Mouse (Mus musculus) cerebellum, adult 2 months (tissue): ENCODE measurements around the gene Cdc42ep1. TPM values are rescaled to one million over a fixed set of nuclear protein-coding genes. Genes with fewer than 3 reads are reported as not detected.

Experiments
- DNase-seq, 2 experiments: peaks; one replicate each; pipeline ENCODE4 v3.0.0; 2021
- H3K27ac ChIP-seq: fragments of 200-500 bp; 2 replicates; pipeline ENCODE4 v1.5.1; 2012; ENCODE audit warnings: low read length, control low read depth, inconsistent platforms; ENCODE audit not compliant: insufficient read depth
- H3K27me3 ChIP-seq: fragments of 200-500 bp; 2 replicates; pipeline ENCODE4 v1.6.1; 2012; ENCODE audit warnings: inconsistent platforms, mild to moderate bottlenecking, low read length, moderate library complexity; ENCODE audit not compliant: control insufficient read depth, insufficient read depth
- H3K4me1 ChIP-seq: fragments of 200-500 bp; 2 replicates; pipeline ENCODE4 v1.6.1; 2011; ENCODE audit warnings: low read length; ENCODE audit not compliant: control insufficient read depth, insufficient read depth
- H3K4me3 ChIP-seq: fragments of 200-500 bp; replicated peaks from 2 replicates; pipeline ENCODE3; 2011; ENCODE audit warnings: mild to moderate bottlenecking, low read depth, low read length, control low read depth; ENCODE audit not compliant: insufficient read depth
- CTCF ChIP-seq: fragments of 200-500 bp; IDR thresholded peaks from 2 replicates; pipeline ENCODE4 v1.5.1; 2011; ENCODE audit warnings: low read depth, mild to moderate bottlenecking, control low read depth, low read length, moderate library complexity, borderline replicate concordance; ENCODE audit not compliant: insufficient read depth
- POLR2A ChIP-seq: fragments of 200-500 bp; IDR thresholded peaks from 2 replicates; pipeline ENCODE4 v1.6.1; 2011; ENCODE audit warnings: low read length, control low read depth, borderline replicate concordance; ENCODE audit not compliant: insufficient read depth
- WGBS: fragments of 180-500 bp; shearing (Covaris S2); methylation state at CpG from one replicate; pipeline ENCODE4 v1.1.7; 2018; 5-methylcytosine and 5-hydroxymethylcytosine counted together
- polyA plus RNA-seq: library from polyadenylated mRNA; depleted of rRNA; stranded (reverse); fragments of >200 nt; gene quantifications from 2 replicates; pipeline ENCODE4 v1.2.3, GENCODE M21; 2012

Gene Cdc42ep1
- polyA plus RNA-seq, 1 experiment: 77.3 TPM

DNA sequence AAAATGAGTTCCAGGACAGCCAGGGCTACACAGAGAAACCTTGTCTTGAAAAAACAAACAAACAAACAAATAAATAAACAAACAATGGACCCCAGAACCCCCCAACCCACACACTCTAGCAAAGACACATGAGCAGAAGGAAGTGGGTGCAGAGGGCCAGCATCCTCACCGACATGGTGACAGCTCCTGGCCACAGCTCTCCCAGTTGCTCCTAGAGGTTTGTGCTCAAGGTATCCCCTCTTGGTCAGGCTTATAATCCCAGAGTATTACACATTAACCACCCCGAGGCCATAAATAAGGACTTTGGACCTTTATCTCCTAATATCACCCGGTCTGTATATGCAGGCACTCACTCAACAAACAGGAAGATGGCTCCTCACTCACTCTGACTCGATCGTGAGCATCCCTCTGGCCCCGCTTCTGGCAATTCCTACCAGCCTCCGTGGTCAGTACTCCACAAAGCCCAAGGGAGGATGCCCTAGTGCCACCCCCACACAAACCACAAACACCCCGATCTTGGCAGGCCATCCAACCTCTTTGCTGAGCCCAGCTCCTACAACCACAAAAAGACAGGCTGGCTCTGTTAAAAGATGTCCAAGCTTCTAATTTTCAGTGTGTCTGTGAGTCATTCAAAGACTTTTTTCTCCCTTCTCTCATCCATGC lies 13.0 kb downstream of the Cdc42ep1 start, which contains the start of gene Lgals2:
Gene Lgals2 (minus strand): TSS at position 227 of the 663 bp plus-strand sequence.
- no peaks in the 10 kb centered on the region for H3K27me3 ChIP-seq
- DNase-seq: no peak

DNA sequence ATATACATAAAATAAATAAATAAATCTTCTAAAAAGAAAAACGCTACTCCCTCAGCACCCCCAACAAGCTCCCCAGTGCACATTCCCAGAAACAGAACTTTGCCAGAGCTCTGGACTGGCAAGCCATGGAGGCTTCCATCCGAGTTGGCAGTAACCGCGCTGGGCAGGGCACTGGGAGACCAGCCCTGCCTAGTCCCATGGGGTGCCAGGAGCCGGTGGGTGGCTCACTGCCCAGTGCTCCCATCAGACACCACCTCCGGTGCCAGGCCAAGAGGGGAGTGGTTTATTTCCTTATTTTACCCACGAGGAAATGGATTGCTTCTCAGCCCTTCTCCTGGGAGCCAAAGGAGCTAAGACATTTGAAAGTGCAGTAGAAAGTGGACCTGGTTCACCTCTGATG lies 14.6 kb downstream of the Cdc42ep1 start:
- H3K27ac ChIP-seq: no peak overlapping the region
- WGBS: 10% methylated on average over 7 of the region's 7 CpGs
- no peaks in the 10 kb centered on the region for H3K27me3 ChIP-seq
- H3K4me3 ChIP-seq: no peak overlapping the region
- TF ChIP-seq CTCF (no peak), POLR2A (no peak)
- peak; percentile 60 to 73 for DNase-seq
- peaks cover 19% of the 10 kb centered on the region for H3K4me1 ChIP-seq

More for the DNA sequence above, 13.0 kb downstream of the Cdc42ep1 start, which contains the start of gene Lgals2:
- H3K27ac ChIP-seq: no peak within 1 kb of the TSS
- WGBS: 68% methylated on average over 8 of the region's 8 CpGs
- peaks cover 19% of the 10 kb centered on the region for H3K4me1 ChIP-seq
- H3K4me3 ChIP-seq: no peak within 1 kb of the TSS
- TF ChIP-seq POLR2A (no peak), CTCF (no peak)

DNA sequence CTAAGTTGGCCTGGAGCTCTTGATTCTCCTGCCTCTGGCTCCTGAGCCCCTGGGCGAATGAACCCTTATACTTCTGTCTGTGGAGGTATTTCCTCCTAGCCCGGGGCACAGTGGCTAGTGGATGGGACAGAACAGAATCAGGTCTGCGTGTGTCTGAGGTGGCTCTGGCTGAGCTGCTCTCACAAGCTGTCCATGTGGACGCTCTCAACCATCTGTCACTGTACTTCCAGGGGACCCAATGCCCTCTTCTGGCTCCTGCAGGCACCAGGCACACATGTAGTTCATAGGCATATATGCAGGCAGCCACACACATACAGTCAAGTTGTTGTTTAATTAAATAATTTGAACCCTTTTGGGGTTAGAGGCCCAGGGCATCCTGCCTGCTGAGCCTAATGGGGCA lies 16.9 kb downstream of the Cdc42ep1 start:
- Histone ChIP-seq H3K27ac (peak overlapping the region; percentile 58; the same call in 1 of the 2 replicates), H3K4me3 (no peak overlapping the region), H3K4me1 (peaks cover 19% of the 10 kb centered on the region), H3K27me3 (no peaks in the 10 kb centered on the region)
- TF ChIP-seq POLR2A (no peak), CTCF (peak; percentile 26; the same call in 1 of the 2 replicates)
- DNase-seq: peak; percentile 70 to 86
- 25% methylated on average over 4 of the region's 4 CpGs for WGBS

DNA sequence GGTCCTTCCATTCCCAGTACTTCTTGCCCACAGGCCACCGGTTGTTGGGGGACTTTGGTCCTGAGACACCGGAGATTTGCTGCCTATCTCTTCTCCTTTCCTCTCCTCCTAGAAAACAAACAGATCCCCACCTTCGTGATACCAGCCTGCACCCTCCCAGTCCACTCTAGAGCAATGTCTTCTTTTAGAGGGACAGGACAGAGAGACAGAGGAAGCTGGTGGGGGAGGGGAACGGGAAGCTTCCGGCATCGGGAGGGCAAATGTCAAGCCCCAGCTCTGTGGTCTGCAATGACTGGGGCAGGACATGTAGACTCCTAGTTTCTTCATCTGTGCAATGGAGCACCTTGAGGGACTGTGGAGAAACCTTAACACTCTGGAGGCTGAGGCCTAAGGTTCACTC lies 17.3 kb downstream of the Cdc42ep1 start:
- WGBS: 84% methylated on average over 6 of the region's 6 CpGs
- peaks cover 19% of the 10 kb centered on the region for H3K4me1 ChIP-seq
- no peak overlapping the region for H3K4me3 ChIP-seq
- peak overlapping the region; percentile 58; the same call in 1 of the 2 replicates for H3K27ac ChIP-seq
- H3K27me3 ChIP-seq: no peaks in the 10 kb centered on the region
- TF ChIP-seq CTCF: no peak
- no peak for TF ChIP-seq POLR2A
- no peak for DNase-seq

DNA sequence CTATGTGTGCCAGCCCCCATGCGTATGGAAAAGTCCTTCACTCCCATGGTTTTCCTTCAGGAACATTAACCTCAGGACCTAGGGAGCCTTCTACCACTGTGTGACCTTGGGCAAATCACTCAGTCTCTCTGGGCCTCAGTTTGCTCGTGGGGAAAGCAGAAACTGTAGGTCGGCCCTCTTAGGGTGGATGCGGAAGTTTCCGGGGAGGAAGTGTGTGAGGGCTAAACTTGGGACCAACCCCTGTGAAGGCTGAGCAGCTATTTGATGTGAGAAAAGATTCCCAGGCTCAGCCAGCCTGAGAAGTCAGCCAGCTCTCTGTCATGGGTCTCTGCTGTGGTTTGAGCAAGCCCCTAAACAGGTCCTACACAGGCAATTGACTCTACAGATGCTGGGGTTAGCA lies 19.9 kb downstream of the Cdc42ep1 start:
- H3K27ac ChIP-seq: no peak overlapping the region
- TF ChIP-seq CTCF (no peak), POLR2A (no peak)
- no peak overlapping the region for H3K4me3 ChIP-seq
- peaks cover 15% of the 10 kb centered on the region for H3K4me1 ChIP-seq
- no peaks in the 10 kb centered on the region for H3K27me3 ChIP-seq
- DNase-seq: no peak
- WGBS: 92% methylated on average over 5 of the region's 5 CpGs

DNA sequence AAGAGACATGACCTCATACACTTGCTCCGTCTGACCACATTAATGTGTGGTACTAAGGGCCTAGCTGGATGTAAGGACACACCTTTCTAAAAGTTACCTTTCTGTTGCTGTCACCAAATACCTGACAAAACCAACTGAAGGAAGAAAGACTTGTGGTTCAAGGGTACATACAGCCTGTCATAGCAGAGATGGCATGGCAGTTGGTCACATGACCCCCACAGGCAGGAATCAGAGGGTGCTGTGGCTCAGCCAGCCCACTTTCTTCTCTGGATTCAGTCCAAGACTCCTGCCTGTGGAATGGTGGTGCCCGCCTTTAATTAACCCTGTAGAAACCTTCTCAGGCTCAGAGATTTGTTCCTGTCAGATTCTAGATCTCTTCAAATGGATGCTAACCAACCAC lies 20.7 kb downstream of the Cdc42ep1 start:
- WGBS: 66% methylated on average over 2 of the region's 2 CpGs
- TF ChIP-seq POLR2A: no peak
- TF ChIP-seq CTCF: no peak
- Histone ChIP-seq H3K4me1 (peaks cover 13% of the 10 kb centered on the region), H3K27me3 (no peaks in the 10 kb centered on the region), H3K27ac (no peak overlapping the region), H3K4me3 (no peak overlapping the region)
- no peak for DNase-seq

DNA sequence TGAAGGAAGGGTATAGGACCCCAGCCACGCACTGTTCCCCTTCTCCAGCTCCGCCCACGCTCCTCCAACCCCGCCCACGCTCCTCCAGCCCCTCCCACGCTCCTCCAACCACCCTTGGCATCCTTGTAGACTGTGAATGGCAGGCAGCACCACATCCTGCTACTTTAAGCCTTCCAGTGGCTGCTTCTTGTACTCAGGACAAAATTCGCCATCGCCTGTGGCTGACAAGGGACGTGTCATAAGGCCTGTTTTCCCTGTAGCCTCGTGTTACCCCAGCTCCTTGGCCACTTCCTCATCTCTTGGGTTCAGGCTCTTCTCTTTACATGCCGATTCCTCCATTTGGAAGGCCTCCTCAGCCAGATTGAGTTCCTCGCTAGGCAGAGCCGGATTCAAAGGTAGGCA lies 21.4 kb downstream of the Cdc42ep1 start:
- TF ChIP-seq POLR2A: no peak
- TF ChIP-seq CTCF: no peak
- DNase-seq: no peak
- Histone ChIP-seq H3K4me3 (no peak overlapping the region), H3K4me1 (peaks cover 11% of the 10 kb centered on the region), H3K27ac (no peak overlapping the region), H3K27me3 (no peaks in the 10 kb centered on the region)
- WGBS: 70% methylated on average over 13 of the region's 13 CpGs

DNA sequence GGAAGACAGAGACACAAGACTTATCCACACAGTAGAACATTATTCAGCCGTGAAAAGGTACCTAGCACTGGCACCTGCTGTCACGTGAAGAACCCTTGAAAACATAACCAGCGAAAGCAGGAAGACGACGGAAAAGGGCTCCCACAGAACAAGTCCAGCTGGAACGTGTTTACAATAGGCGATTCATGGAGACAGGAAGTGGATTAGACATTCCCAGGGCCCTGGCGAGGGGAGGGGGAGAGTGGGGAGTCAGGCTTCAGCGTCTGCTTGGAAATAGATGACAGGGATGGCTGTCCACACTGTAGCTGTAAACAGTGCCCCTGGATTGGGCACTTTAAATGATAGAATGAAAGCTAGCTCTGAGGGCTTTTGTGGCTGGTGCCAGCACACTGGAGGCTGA lies 26.0 kb downstream of the Cdc42ep1 start:
- 40% methylated on average over 9 of the region's 9 CpGs for WGBS
- Histone ChIP-seq H3K27me3 (no peaks in the 10 kb centered on the region), H3K4me3 (no peak overlapping the region), H3K4me1 (no peaks in the 10 kb centered on the region), H3K27ac (no peak overlapping the region)
- no peak for DNase-seq
- TF ChIP-seq CTCF (no peak), POLR2A (no peak)
